Mouse (Mus musculus) MN1 (cell line): ENCODE measurements around the gene Hecw2.

Source experiments
- DNase-seq: peaks from one replicate; pipeline ENCODE4 v3.0.0-alpha.2; 2016; ENCODE audit warnings: low spot score

Gene Hecw2

DNA sequence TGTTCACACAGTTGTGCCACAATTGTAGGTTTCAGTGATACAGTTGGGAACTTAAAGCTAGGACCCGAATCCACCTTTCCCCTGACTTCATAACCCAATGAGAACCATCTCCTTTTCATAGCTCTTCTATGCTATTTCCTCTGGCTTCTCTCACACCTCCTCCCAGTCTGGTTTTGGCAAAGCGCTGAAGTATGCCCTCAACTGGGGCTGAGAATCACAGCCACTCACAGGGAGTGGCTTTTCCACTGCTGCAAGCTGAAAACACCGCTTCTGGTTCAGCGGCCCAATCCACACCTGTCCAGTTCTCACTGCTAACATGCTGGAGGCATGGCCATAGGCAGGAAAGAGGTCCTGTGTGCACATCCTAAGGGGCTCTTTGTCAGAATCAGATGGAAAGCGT, 300.7 kb downstream of the Hecw2 start:
- no peak for DNase-seq

DNA sequence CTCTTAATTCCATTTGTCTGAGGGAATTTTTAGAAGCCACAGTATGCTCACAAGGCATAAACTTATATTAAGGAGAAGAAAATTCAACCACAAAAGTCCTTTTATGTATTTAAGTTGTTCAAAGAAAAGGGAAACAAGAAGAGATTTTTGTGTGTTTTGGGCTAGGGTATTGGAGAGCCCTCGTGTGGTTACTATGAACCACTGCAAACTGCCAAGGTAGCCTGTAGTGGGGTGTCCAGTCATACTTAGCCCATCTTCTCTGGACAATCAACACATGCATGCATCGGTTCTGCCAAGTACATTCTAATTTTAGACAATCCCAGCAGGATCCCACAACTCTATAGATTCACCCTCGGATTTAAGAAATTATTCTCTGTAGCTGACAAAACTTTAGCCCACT, 304.6 kb downstream of the Hecw2 start:
- no peak for DNase-seq

DNA sequence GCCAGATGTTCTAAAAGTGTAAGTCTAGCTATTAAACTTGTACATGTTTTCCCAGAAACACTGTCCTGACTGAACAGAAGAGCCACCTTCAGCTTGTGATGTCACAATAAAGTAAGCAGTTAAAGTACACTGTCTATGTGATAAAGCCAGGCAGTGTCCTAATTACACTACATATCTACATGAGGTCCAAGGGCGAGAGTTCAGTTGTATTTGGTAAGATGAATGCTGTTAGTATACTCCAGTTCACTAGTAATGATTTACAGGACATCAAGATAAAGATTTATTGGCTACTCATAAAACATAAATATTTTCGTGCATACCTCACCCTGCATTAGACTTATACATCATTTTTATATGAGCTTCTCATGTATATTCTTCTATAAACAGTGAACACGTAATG, 305.2 kb downstream of the Hecw2 start:
- DNase-seq: no peak

DNA sequence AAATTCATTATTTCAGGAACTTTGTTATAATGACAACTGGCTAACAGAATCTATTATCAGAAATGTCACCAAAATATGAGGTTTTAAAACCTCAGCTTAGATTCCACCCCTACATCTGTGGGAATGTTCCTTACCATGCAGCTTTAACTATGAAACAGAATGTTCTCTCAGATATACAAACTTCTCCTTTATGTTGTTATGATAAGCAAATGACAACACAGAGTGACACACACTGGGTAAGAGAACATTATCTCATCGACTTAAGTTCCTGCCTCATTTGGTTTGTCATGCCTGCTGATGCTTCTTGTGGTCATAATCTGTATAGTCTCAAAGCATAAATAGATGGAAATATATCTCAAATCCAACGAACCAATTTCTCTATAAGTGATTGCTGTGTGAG, 312.5 kb downstream of the Hecw2 start:
- no peak for DNase-seq

DNA sequence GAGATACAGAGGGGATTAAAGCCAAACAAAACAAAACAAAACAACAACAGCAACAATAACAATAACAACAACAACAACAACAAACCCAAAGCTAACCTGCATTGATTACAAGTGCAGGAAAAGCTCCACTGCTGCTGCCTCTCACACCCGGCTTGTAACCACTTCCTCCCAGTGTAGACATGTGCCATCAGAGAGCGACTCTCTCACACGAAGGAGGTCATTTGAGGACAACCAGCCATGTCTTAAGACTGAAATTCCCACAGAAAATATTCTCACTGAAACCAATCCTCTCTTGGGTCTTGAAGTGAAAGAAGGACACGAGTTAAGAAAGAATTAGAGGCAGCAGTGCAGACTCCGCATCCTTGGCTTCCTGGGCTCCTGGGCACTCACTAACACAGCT, 319.0 kb downstream of the Hecw2 start:
- DNase-seq: no peak

DNA sequence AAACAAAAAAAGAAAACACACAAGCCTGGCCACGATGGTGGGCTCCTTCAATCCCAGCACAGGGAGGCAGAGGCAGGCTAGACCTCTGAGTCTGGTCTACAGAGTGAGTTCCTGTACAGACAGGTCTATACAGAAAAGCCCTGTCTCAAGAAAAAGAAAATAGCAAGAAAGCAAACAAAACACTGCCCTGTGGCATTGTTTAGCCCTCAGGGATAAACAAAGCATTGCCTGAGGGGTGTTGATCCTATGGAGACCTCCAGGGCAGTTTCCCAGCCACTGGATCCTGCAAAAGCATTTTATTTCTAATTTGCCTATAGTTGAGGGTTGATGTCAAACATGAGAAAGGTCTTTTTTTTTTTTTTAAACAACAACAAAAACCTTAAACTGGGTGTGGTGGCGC, 327.7 kb downstream of the Hecw2 start:
- no peak for DNase-seq

DNA sequence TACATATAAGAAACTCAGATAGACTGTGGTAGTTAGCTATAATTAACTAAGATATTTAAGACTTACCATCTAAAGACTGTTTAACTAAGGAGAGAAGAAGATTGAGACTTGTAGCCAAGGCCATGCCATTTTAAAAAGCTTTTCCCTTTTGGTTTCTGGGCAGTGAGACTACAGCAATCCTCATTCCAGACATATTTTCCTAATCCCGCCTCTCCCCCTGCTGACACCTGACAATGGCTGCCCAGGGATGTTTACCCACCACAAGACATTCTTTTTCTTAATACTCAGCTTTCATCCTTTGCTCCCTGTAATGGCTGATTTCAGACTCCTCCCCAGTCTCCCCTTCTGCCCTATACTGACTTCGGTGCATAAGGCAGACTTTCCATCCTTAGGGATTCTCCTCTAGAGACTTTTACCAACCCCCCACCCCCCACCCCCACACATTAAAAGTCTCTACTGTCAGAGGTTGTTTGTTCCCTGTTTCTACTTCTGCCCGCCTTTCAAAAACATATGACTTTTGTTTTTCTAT, 328.5 kb downstream of the Hecw2 start:
- DNase-seq: no peak

DNA sequence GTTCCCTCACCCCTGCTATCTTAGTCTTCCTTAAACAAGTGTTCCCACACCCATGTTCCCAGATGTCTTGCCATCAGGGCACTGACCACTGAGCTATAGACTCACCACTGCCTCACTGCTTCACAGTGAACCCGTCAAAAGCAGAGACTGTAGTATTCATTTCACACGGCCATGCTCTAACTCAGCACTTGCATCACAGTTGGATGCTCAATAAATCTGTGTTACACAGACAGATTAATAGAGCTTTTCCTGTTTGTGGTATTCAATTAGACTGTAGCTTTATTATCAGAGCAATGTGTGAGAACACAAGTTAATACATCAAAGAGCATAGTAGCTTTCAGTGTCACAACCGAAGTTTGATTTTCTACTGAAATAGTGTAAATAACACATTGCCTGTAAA, 330.9 kb downstream of the Hecw2 start:
- DNase-seq: no peak

DNA sequence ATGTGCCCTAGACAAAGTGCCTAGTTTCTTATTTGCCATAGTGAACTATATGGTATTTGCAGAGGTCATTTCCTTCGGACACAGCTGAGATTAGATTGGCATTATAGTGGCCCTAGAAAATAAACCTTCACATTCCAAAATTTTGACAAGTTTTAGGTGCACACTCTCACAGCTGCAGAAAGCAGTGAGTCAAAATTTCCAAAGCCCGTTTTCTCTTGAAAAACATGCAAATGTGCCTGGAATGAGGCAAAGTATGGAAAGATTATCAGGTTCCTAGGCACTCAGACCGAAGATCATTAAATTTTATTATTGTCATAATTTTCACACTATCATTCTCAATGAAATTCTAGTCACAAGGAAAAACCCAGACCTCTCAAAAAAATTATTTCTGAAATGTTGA, 334.4 kb downstream of the Hecw2 start:
- DNase-seq: no peak

DNA sequence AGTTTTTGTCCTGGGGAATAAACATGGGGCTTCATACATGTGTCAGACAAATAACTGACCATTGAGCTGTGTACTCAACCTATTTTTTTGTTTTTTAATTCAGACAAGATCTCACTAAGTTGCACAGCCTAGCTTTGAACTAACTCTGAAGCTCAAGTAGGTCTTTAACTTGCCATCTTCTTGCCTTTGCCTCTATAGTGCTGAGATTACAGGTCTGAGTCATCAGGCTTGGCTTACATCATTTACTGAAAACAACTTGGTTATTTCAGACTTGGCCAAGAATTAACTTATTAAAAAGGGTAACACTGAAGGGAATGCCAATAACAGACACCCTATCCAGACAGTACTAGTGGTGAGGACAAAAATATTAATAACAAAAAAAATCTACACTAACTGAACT, 335.8 kb downstream of the Hecw2 start:
- DNase-seq: no peak

DNA sequence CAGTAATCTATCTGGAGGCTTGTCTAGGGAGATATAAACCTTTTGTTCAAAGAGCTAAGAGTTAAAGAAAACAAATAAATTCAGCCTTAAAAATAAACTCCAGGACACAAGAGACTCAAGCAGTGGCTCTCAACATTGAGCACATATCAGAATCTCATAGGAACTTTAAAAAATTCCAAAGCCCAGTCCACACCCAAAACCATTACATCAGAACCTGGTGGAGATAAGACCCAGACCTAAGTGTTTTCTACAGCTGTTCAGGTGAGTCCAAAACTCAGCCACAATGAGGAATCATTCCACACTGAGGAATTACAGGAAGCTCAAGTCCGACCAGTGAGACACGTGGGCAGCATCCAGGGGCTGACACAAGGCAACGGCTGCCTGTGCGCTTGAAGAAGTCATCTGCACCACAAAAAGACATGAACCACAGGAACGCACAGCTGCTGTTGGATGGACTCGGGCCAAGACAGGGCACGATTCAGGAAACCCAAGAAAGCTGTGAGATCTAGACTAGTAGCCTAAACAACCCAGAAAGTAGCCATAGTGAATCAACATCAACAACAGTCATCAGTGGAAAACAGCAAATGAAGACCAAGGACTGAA, 338.4 kb downstream of the Hecw2 start:
- DNase-seq: no peak

DNA sequence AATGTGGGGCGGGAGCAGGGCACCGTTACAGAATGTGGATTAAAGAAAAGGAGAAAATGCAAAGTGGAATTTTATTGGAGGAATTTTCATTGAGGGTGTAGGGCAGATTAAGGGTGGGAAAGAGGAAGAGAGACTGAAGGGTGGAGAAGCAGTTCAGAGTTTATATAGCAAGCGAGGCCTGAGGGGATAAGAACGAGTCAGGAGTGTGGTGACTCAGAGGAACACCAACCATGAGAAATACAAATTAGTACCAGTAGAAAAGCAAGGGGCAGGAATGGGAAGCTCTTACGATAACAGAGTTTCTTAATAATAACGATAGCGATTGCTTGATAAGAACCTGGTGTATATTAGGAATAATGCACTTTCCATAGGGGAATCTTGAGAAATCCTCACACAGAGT, 339.2 kb downstream of the Hecw2 start:
- DNase-seq: no peak

DNA sequence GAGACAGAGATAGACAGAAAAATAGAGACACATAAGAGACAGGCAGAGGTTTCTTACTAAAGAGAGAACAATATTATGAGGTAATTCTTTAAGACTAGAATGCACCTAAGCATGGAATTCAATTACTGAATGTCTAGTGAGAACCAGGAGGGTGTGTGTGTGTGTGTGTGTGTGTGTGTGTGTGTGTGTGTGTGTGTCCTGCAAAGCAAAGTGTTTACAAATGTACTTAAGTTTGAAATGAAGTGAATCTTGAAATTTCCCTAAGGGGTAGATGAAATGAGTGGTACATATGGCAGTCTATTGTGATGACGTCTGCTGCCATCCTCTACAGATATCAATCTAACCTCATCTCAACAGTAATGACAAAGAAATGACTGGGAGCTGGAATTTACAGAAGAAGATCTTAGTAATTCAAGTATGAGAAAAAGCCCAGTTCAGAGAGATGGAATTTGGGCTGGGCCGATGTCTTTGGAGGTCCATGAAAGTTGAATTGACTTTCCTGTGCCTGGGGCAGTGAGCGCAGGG, 342.8 kb downstream of the Hecw2 start:
- no peak for DNase-seq

DNA sequence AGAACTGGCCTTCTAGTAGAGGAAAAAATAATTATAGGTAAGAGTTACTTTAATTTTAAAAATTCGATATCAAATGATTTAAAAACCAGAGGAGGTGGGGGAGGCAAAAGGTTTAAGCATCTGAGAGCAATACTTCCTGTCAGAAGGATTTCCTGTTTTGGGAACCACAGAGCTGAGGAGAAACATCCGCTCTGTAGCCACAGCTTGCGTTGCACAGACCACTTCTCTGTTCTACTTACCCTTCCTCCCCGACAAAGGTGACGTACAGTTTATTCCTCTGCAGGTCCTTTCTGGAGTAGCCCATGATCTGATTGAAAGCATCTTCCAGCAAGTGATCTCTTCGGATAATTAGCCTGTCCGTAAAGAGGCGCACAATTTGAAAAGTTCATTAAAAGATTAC, 343.6 kb downstream of the Hecw2 start:
- DNase-seq: no peak

DNA sequence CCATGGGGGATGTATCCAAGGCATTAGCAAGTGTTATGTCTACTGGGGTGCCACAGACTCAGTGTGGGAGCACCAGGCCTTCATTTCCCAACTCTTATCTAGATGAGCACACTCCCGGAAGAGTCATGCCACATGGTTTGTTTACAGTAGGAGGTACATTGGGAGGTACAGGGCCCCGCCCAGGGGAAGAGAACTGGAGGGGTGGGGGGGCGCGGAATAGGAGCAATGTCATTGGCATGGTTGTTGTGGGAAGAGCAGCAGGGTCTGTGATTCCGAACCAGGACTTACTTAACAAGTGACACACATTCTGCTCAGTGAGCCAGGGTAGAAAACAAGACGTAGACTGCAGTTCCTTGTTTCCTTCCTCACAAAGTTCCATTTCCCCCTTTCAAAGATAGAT, 344.1 kb downstream of the Hecw2 start:
- no peak for DNase-seq

DNA sequence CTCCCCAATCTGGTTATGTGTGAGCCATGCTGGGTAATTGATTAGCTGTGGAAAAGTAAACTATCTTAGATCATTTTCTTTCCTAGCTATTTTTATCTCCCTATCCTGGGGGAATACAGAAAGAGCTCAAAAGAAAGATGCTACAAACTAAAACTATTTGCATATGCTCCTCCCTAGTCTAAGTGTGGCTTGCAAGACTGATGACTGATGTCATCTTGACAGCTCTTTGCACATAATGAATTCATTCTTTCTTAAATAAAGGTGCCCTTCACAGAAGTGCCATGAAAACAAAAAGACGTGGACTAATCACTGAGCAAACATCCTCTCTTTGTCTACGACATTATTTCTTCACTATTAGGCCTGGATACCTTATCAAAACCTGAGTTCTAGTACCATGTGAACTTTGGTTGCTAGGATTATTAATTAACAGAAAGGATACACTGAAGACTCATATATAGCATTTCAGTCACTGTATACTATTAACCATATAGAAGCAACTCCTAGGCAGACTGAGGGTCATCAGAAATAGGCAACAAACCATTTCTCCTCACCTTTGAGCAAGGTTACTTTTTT, 348.2 kb downstream of the Hecw2 start:
- DNase-seq: no peak

DNA sequence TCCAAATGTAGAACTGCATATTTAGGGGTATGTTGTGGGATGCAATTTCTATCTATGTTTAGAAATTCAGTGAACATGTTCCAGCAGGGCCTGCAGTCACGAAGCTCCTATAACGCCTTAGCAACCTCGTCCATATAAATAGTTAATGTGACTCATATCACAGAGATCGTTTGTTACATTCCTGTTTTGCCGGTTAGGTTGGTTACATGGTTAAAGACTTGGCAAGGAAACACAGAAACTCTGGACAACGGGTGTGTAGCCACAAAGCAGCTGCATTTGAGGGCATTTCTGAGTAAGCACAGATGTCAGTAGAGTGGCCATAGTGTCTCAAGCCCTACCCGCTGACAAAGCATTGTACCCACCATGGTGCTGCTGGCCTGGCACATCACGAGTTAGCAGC, 349.1 kb downstream of the Hecw2 start:
- DNase-seq: no peak

DNA sequence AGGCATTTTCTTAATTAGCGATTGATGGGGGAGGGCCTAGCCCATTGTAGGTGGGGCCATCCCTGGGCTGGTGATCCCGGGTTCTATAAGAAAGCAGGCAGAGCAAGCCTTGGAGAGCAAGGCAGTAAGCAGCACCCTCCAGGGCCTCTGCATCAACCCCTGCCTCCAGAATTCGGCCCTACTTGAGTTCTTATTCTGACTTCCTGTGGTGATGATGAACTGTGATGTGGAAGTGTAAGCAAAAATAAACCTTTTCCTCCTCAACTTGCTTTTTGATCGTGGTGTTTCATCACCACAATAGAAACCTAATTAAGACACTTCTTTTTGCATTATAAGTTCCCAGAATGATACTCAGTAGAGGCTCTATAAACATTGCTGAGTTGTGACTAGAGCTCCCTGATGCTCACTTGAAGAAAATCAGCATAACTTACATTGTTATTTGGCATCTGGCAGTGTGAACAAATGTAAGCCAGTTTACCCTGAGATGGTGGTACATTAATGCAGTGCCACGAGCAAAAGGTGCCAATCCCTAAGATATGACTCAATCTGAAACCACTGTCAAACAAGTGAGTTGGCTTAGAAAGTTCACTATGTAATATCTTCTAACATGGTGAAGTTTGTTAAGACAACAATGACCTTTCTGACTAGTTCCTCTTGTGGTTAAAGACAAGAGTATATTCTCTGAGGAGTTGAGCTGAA, 349.9 kb downstream of the Hecw2 start:
- no peak for DNase-seq

DNA sequence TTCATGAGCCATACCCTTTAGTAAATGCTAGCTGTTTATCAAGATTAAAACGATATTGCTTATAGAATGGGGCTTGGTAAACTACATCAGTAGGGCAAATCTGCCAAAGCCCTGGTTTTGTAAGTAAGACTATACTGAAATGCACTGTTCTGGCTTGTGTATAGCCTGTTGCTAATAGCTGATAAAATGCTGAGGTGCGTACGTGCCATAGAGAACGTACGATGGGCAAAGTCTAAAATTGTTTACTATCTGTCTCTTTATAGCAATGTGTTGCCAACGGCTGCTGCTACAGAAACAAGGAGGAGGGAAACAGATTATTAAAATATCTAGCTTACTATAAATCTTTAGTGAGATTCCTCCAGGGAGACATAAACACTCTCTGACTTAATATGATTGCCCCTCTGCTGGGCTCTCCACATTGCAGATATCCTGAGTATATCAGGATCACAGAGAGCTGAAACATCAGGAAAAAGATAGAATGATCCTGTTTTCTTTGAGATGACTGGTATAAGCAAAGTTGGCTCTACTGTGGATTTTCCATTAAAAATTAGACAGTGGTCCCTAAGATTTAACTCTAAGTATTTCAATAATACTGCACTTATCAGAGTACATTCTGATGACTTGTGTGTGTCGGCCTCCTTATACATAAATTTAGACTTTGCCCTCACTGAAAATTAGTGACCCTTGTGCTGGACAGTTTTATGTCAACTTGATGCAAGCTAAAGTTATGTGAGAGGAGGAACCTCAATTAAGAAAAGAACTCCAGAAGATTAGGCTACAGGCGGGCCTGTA, 350.6 kb downstream of the Hecw2 start:
- no peak for DNase-seq

DNA sequence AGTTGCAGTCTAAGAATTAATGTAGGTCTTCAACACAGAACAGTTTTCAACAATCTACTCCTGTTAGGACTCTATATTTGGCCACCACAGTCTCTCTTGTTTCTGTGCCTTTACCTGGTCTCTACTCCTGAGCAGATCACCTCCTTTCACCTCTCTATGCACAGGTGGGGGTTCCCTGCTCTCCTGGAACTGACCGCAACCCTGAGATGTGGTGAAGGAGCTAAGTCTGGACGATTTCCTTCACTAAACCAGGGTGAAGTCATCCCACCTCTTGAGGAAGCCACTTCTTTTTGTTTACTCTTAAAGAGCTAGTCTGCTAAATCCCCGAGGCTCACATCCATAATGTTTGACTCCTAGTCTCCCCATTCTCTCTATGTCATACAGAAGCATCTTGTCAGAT, 351.9 kb downstream of the Hecw2 start:
- no peak for DNase-seq

DNA sequence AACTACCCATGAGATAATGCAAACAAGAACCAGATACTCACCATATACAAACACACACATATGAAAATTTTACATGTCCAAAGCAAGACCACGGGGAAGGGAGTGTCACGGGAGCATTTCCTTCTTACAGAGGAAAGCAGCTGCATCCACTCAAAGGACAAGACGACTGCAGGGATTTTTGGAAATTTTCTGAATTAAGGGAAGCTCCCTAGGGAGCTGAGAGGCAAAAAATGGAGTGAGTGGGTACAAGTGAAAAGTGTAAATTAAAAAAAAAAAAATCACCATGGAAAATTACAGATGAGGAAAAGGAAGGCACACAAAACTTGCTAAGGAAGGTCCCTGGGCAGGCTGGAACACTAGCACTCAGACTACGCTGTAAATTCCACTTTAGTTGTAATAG, 353.9 kb downstream of the Hecw2 start:
- DNase-seq: no peak

DNA sequence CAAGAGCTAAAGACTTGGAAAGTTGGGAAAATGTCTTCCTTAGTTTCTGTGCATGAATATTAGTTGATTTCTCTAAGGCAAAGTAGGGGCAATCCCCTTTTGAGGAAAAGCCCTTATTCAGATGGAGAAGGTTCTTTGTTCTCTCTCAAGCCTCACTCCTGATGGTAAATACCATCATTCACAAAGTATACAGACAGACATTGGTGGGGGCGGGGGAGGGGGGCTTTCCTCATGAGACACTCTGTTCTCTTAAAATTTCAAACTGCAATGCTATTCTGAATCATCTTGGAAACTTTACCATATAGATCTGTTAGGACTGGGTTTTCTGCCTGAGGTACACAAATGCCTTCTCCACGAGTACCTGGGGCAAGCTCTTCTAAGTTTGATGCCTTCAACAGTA, 355.6 kb downstream of the Hecw2 start:
- DNase-seq: no peak
